Mouse (Mus musculus): ENCODE measurements around the gene Stxbp1. TPM values are rescaled to one million over a fixed set of nuclear protein-coding genes. Genes with fewer than 3 reads are reported as not detected.

Stxbp1 gene
- polyA plus RNA-seq, 1 experiment from 2014 or later, result 22.3 TPM

DNA sequence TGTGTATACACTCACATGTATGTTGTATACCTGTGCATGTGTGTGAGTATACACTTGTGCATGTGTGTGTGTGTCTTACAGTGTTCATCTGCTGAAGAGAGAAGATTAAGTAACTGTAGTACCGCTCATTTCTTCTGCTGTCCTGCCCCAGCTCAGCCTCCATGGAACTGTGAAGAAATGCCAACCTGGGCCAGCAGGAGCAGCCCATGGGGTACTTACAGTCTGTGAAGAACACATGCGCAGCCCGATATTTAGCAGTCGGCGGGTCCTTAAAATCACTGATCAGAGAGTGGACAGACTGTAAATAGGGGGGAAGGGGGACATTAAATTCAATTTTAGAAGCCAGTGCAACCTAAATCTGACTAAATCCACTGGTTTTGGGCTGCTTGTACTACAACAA lies 28.8 kb downstream of the Stxbp1 start:
- peaks cover 5% of the 10 kb centered on the region; the same call in 1 of the 2 replicates for H3K36me3 ChIP-seq
- no peaks in the 10 kb centered on the region for H3K9me3 ChIP-seq (replicated peaks)
- no peak overlapping the region for H3K4me3 ChIP-seq (replicated peaks)
- H3K9ac ChIP-seq, result no peak overlapping the region
- 96% methylated on average over 5 of the region's 5 CpGs for WGBS
- H3K27me3 ChIP-seq, result no peaks in the 10 kb centered on the region
- H3K4me2 ChIP-seq (replicated peaks), result no peak overlapping the region
- no peak for ATAC-seq (ENCODE audit: insufficient number of reproducible peaks, low FRiP score, low TSS enrichment, low read depth)
- H3K27ac ChIP-seq (replicated peaks), result no peak overlapping the region
- no peaks in the 10 kb centered on the region for H3K4me1 ChIP-seq

DNA sequence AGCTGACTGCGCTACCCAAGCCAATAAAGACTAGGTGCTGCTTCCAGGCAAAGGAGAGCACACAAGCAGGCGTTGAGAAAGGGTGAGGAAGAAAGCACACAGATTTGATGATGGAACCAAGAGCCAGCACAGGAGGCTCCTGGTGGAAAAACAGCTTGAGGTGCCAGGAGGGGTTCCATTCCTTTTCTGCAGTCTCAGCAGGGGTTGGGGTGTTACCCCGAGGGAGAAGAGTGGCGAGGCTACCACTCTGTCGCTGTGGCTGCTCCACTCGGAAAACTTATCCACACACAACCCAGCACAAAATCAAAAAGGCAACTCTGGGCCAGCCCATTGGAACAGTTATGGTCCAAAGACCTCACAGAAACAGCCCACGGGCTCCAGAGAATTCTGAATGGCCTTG lies 29.5 kb downstream of the Stxbp1 start:
- no peaks in the 10 kb centered on the region for H3K27me3 ChIP-seq
- ATAC-seq (ENCODE audit: insufficient number of reproducible peaks, low FRiP score, low TSS enrichment, low read depth), result no peak
- peaks cover 5% of the 10 kb centered on the region; the same call in 1 of the 2 replicates for H3K36me3 ChIP-seq
- no peak overlapping the region for H3K4me2 ChIP-seq (replicated peaks)
- no peak overlapping the region for H3K27ac ChIP-seq (replicated peaks)
- no peaks in the 10 kb centered on the region for H3K9me3 ChIP-seq (replicated peaks)
- H3K4me1 ChIP-seq, result no peaks in the 10 kb centered on the region
- WGBS, result 71% methylated on average over 7 of the region's 7 CpGs
- H3K9ac ChIP-seq, result no peak overlapping the region
- H3K4me3 ChIP-seq (replicated peaks), result no peak overlapping the region

DNA sequence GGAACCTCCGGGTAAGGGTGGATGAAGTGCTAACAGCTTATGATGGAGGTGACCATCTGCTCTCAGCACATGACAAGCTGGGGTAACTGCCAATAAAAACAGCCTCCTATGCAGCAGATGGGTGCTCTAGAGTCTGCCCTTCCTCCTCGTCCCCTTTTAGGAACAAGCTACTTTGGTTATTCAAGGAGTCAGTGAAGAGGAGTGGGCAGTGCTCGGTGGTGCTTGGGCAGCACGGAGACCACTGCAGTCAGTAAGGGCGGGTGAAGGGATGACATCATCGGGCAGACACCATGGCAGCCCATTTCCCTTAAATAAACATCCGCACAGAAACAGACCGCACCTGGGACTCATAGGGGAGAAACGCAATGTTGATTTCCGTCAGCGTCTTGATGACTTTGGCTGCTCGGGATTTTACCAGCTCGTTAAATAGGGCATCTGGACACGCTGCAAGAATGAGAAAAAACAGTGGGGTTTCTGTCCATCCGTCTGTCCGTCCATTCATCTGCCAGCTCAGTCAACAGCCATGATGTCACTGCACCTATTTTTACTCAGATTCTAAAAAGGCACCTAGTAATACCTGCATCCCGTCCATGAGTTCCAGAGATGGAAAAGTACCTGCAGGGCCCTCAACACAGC lies 30.0 kb downstream of the Stxbp1 start:
- H3K36me3 ChIP-seq, result peaks cover 5% of the 10 kb centered on the region; the same call in 1 of the 2 replicates
- no peak overlapping the region for H3K9ac ChIP-seq
- no peak overlapping the region for H3K4me3 ChIP-seq (replicated peaks)
- H3K9me3 ChIP-seq (replicated peaks), result no peaks in the 10 kb centered on the region
- no peak for ATAC-seq (ENCODE audit: insufficient number of reproducible peaks, low FRiP score, low TSS enrichment, low read depth)
- no peaks in the 10 kb centered on the region for H3K4me1 ChIP-seq
- no peak overlapping the region for H3K27ac ChIP-seq (replicated peaks)
- no peaks in the 10 kb centered on the region for H3K27me3 ChIP-seq
- 72% methylated on average over 17 of the region's 17 CpGs for WGBS
- H3K4me2 ChIP-seq (replicated peaks), result no peak overlapping the region

DNA sequence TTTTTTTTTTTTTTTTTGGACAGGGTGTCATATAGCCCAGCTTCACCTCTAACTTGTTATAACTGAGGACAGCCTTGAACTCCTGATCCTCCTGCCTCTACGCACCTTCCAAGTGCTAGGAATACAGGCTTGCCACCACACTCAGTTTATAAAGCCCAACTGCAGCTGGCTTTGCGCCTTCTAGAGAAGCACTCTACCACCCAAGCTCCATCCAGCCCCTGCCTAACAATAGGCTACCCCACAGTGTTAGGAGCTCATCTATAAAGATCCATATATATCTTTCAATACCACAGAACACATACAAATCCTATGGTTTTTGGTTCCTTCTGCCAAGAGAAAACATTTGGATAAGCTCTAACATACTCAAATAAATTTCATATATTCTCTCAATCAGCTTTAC lies 30.5 kb downstream of the Stxbp1 start:
- no peak overlapping the region for H3K27ac ChIP-seq (replicated peaks)
- no peak overlapping the region for H3K4me2 ChIP-seq (replicated peaks)
- H3K9ac ChIP-seq, result no peak overlapping the region
- H3K4me3 ChIP-seq (replicated peaks), result no peak overlapping the region
- peaks cover 5% of the 10 kb centered on the region; the same call in 1 of the 2 replicates for H3K36me3 ChIP-seq
- ATAC-seq (ENCODE audit: insufficient number of reproducible peaks, low FRiP score, low TSS enrichment, low read depth), result no peak
- H3K27me3 ChIP-seq, result no peaks in the 10 kb centered on the region
- no peaks in the 10 kb centered on the region for H3K4me1 ChIP-seq
- no peaks in the 10 kb centered on the region for H3K9me3 ChIP-seq (replicated peaks)
- WGBS, result 91% methylated on average over 2 of the region's 2 CpGs

DNA sequence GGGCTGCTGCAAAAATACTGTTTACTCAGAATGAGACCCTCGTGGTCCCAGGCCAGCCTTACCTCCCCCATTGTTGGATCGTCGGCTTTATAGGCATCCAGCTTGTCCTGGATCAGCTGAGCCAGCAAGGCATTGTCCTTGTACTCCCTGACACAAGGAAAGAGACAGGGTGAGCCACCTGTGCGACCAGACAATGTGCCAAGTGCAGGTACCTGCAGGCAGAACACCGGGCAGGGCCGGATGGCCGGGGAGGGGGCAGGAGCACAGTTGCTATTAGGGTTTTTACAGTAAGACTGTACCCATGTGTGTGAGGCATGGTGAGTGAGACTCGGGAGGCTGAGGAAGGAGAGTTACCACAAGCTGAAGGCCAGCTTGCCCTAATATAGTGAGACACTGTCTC lies 35.1 kb downstream of the Stxbp1 start:
- no peaks in the 10 kb centered on the region for H3K4me1 ChIP-seq
- H3K9ac ChIP-seq, result no peak overlapping the region
- H3K27ac ChIP-seq (replicated peaks), result no peak overlapping the region
- peaks cover 25% of the 10 kb centered on the region; the same call in 1 of the 2 replicates for H3K36me3 ChIP-seq
- WGBS, result 75% methylated on average over 8 of the region's 8 CpGs
- no peaks in the 10 kb centered on the region for H3K27me3 ChIP-seq
- no peak overlapping the region for H3K4me2 ChIP-seq (replicated peaks)
- no peak overlapping the region for H3K4me3 ChIP-seq (replicated peaks)
- H3K9me3 ChIP-seq (replicated peaks), result no peaks in the 10 kb centered on the region
- no peak for ATAC-seq (ENCODE audit: insufficient number of reproducible peaks, low FRiP score, low TSS enrichment, low read depth)

DNA sequence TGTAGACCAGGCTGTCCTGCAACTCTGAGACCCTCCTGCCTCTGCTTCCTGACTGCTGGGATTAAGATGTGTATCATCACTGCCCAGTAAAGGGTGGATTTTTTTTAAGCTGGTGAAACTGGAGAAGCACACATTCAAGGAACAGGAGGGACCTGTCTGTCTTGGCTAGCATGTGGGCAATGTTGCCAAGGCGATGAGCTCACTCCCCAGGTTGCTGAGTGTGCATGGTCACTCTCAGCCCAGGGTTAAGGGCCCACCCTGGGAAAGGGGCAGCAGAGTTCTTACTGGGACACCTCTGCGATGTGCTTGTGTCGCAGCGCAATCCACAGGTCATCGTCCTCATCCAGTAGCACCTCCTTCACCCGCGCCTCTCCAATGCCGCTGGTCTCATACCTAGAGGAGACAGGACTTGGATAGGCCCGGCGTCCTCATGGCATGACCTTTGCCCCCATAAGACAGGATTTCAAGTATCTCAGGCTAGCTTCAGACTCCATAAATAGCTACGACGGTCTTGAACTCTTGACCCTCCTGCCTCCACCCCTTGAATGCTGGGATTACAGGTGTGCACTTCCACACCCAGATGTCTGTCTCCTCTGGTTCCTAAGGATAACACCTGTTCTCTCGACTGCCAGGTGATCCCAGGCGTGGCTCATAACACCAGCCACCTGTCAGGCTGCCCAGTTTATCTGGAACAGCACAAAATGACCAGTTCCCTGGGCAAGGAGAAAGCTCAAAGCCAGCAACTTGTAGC lies 38.1 kb downstream of the Stxbp1 start:
- Histone ChIP-seq H3K36me3 (peaks cover 30% of the 10 kb centered on the region; the same call in 1 of the 2 replicates), H3K4me3 (replicated peaks) (no peak overlapping the region), H3K4me1 (no peaks in the 10 kb centered on the region), H3K9ac (no peak overlapping the region), H3K4me2 (replicated peaks) (no peak overlapping the region), H3K27me3 (no peaks in the 10 kb centered on the region), H3K9me3 (replicated peaks) (no peaks in the 10 kb centered on the region), H3K27ac (replicated peaks) (no peak overlapping the region)
- ATAC-seq (ENCODE audit: insufficient number of reproducible peaks, low FRiP score, low TSS enrichment, low read depth), result no peak
- WGBS, result 92% methylated on average over 14 of the region's 14 CpGs

DNA sequence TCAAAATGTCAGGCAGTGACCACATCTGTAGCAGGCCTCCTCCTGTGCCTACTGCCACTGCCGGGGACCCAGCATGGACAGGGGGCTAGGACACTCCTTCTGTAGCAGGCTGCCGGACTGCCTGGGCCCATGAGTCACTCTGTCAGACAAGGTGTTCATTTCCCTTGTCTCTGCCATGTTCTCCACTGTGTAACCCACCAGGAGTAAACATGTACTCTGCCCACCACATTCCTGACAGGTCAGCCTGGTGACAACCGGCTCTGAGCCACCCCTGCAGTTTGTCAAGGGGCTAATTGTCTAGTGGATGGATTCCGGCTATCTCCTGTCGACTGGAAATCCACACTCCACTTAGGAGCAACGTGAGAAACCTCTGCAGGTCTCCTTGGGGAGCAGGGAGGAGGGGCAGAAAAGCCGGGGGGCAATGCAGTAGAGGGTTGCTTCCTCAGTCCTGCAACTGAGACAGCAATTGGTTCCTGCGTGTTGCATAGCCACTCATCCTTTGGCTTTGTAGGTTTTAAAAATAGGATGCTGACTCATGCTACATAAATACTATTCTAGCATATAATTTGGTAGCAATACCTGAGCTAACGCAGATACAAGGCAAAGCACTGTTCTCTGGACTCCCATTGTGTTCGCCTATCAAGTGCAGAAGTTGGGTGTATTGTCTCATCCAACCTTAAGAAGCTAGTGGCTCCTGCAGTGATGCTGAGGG lies 48.6 kb downstream of the Stxbp1 start:
- no peaks in the 10 kb centered on the region for H3K27me3 ChIP-seq
- peaks cover 44% of the 10 kb centered on the region for H3K36me3 ChIP-seq
- ATAC-seq (ENCODE audit: insufficient number of reproducible peaks, low FRiP score, low TSS enrichment, low read depth), result no peak
- no peak overlapping the region for H3K9ac ChIP-seq
- no peak overlapping the region for H3K4me2 ChIP-seq (replicated peaks)
- H3K4me3 ChIP-seq (replicated peaks), result no peak overlapping the region
- no peaks in the 10 kb centered on the region for H3K4me1 ChIP-seq
- no peaks in the 10 kb centered on the region for H3K9me3 ChIP-seq (replicated peaks)
- WGBS, result 65% methylated on average over 10 of the region's 10 CpGs
- H3K27ac ChIP-seq (replicated peaks), result no peak overlapping the region

DNA sequence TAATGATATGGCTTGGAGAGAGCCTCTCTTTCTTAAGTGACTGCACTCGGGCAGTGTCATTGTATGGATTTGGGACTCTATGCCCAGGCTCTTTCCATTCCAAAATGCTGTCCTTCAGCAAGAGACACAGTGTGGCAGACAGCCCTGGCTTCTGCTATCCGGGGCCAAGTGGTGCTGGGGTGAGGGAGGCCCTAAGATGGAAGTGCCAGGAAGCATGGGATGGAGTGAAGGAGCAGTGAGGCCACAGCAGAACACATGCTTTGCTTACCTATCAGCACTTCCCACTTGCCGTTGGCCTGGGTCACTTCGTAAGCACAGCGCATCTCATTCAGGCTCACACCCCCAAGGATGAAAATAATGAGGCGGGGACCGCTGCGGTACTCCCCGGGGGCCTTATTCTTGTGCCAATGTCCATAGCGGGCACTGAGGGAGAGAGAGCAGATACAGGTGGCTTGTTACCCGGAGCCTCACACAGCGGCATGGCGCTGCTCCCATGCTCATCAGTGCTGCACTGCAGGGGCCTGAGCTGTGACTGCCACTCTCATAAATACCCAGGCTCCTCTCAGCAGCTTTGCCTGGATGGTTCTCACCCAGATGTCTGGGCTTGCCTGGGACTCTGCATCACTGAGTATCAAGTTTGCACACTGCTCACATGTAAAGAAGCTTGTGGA lies 51.2 kb downstream of the Stxbp1 start:
- peaks cover 35% of the 10 kb centered on the region for H3K36me3 ChIP-seq
- no peaks in the 10 kb centered on the region for H3K27me3 ChIP-seq
- 87% methylated on average over 13 of the region's 13 CpGs for WGBS
- no peak overlapping the region for H3K4me3 ChIP-seq (replicated peaks)
- H3K9me3 ChIP-seq (replicated peaks), result no peaks in the 10 kb centered on the region
- no peak overlapping the region for H3K4me2 ChIP-seq (replicated peaks)
- H3K4me1 ChIP-seq, result no peaks in the 10 kb centered on the region
- H3K9ac ChIP-seq, result no peak overlapping the region
- H3K27ac ChIP-seq (replicated peaks), result no peak overlapping the region
- no peak for ATAC-seq (ENCODE audit: insufficient number of reproducible peaks, low FRiP score, low TSS enrichment, low read depth)

DNA sequence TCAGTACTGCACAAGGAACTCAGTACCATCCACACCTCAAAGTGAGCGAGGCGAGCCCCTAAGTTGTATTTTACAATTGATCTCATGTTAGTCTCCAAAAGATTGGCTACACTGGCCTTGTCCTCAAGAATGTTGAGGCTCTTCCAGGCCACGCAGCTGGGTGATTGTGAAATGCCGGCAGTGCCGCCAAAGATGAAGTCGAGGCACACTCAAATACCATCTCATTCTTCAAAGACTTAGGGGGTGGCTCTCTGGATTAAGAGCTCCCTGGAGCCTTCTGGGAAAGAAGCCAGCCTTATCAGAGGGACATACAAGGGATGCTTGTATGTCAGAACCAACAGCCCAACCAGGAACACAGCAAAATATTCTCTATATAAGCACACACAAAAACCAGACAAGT lies 55.7 kb downstream of the Stxbp1 start:
- H3K4me1 ChIP-seq, result no peaks in the 10 kb centered on the region
- H3K36me3 ChIP-seq, result peaks cover 11% of the 10 kb centered on the region; the same call in 1 of the 2 replicates
- H3K9ac ChIP-seq, result no peak overlapping the region
- no peak for ATAC-seq (ENCODE audit: insufficient number of reproducible peaks, low FRiP score, low TSS enrichment, low read depth)
- WGBS, result 64% methylated on average over 6 of the region's 6 CpGs
- no peaks in the 10 kb centered on the region for H3K9me3 ChIP-seq (replicated peaks)
- no peaks in the 10 kb centered on the region for H3K27me3 ChIP-seq
- no peak overlapping the region for H3K4me3 ChIP-seq (replicated peaks)
- H3K27ac ChIP-seq (replicated peaks), result no peak overlapping the region
- no peak overlapping the region for H3K4me2 ChIP-seq (replicated peaks)

DNA sequence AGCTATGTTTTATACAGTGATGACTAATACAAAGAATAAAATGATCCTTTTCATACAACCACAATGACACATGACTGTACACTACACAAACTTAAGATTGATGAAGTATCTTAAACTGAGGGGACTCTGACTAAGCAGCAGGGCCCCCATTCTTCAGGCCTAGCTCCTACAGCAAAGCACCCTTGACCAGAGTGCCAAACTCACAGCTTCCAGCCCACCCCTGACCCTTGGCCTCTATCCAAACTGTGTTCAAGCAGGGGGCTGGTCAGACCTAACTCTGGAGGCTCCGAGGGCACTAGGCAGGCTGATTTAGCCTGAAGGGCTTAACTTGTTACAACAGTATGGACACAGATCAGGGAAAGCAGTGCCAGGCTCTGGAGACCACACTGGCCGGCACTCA lies 58.5 kb downstream of the Stxbp1 start:
- Histone ChIP-seq H3K27me3 (no peaks in the 10 kb centered on the region), H3K4me1 (no peaks in the 10 kb centered on the region), H3K27ac (replicated peaks) (no peak overlapping the region), H3K36me3 (no peaks in the 10 kb centered on the region; the same call in 1 of the 2 replicates), H3K9ac (no peak overlapping the region), H3K9me3 (replicated peaks) (no peaks in the 10 kb centered on the region), H3K4me2 (replicated peaks) (no peak overlapping the region), H3K4me3 (replicated peaks) (no peak overlapping the region)
- ATAC-seq (ENCODE audit: insufficient number of reproducible peaks, low FRiP score, low TSS enrichment, low read depth), result no peak
- 49% methylated on average over 2 of the region's 2 CpGs for WGBS

DNA sequence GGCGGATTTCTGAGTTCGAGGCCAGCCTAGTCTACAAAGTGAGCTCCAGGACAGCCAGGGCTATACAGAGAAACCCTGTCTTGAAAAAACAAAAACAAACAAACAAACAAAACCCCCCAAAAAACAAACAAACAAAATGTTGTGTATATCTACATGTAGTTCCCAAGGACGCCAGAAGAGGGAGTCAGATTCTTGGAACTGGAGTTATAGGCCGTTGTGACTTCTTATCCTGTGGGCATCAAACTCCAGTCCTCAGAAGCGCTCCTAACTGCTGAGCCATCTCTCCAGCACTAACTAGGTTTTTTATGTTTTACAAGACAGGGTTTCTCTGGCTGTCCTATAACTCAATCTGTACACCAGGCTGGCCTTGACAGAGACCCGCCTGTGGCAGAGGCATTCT lies 59.9 kb downstream of the Stxbp1 start:
- H3K27me3 ChIP-seq, result no peaks in the 10 kb centered on the region
- ATAC-seq (ENCODE audit: insufficient number of reproducible peaks, low FRiP score, low TSS enrichment, low read depth), result no peak
- WGBS, result 63% methylated on average over 6 of the region's 6 CpGs

More for the DNA sequence above, 59.9 kb downstream of the Stxbp1 start:
- Histone ChIP-seq H3K4me1 (no peaks in the 10 kb centered on the region), H3K4me3 (replicated peaks) (no peak overlapping the region), H3K4me2 (replicated peaks) (no peak overlapping the region), H3K9me3 (replicated peaks) (no peaks in the 10 kb centered on the region), H3K27ac (replicated peaks) (no peak overlapping the region), H3K9ac (no peak overlapping the region), H3K36me3 (no peaks in the 10 kb centered on the region; the same call in 1 of the 2 replicates)

Data from embryonic facial prominence, embryonic 15.5 days (tissue).